Mouse (Mus musculus) C2C12 (cell line): ENCODE measurements around the gene 1700017N19Rik. TPM values are rescaled to one million over a fixed set of nuclear protein-coding genes. Genes with fewer than 3 reads are reported as not detected.
"Not testable (repeated sequence)": the region's sequence is repeated elsewhere in the genome, so short reads cannot be mapped to it uniquely, and the experiment has no call there.

Experiments
- H3K27me3 ChIP-seq: one replicate; pipeline ENCODE4 v1.6.1; 2011; ENCODE audit not compliant: control insufficient read depth, insufficient read depth, insufficient read length
- H3K36me3 ChIP-seq: one replicate; pipeline ENCODE4 v1.6.1; 2011; ENCODE audit not compliant: control insufficient read depth, insufficient read depth
- H3K4me3 ChIP-seq: one replicate; pipeline ENCODE4 v1.5.1; 2011; ENCODE audit warnings: mild to moderate bottlenecking, control low read depth; ENCODE audit not compliant: poor library complexity, insufficient read depth, severe bottlenecking
- H3K79me2 ChIP-seq: one replicate; pipeline ENCODE4 v1.6.1; 2011; ENCODE audit not compliant: control insufficient read depth, insufficient read depth
- H3K79me3 ChIP-seq: one replicate; pipeline ENCODE4 v1.6.1; 2011; ENCODE audit warnings: low read depth, control low read depth
- H3ac ChIP-seq: one replicate; pipeline ENCODE3; 2011; ENCODE audit warnings: low read depth; ENCODE audit not compliant: control insufficient read depth, insufficient read length
- CEBPB ChIP-seq: IDR thresholded peaks from one replicate; pipeline ENCODE4 v1.6.1; 2011; ENCODE audit warnings: low read depth, mild to moderate bottlenecking, control low read depth, moderate library complexity
- CTCF ChIP-seq: IDR thresholded peaks from one replicate; pipeline ENCODE4 v1.5.1; 2011; ENCODE audit not compliant: control insufficient read depth, insufficient read depth, insufficient read length
- FOSL1 ChIP-seq: IDR thresholded peaks from one replicate; pipeline ENCODE4 v1.8.0; 2011; ENCODE audit warnings: mild to moderate bottlenecking, low read length; ENCODE audit not compliant: poor library complexity, insufficient read depth, severe bottlenecking
- MAX ChIP-seq: IDR thresholded peaks from one replicate; pipeline ENCODE4 v1.6.1; 2011; ENCODE audit warnings: mild to moderate bottlenecking, control low read depth
- MYOD1 ChIP-seq: IDR thresholded peaks from one replicate; pipeline ENCODE4 v1.6.1; 2011; ENCODE audit warnings: low read depth; ENCODE audit not compliant: control insufficient read depth, insufficient read length
- MYOG ChIP-seq: IDR thresholded peaks from one replicate; pipeline ENCODE4 v1.6.1; 2011; ENCODE audit not compliant: control insufficient read depth, insufficient read length; ENCODE audit errors: extremely low read depth
- USF1 ChIP-seq: IDR thresholded peaks from one replicate; pipeline ENCODE4 v1.6.1; 2011; ENCODE audit warnings: low read depth, mild to moderate bottlenecking, control low read depth, moderate library complexity
- long read RNA-seq, 2 experiments: library from polyadenylated mRNA; unstranded; transcript quantifications; one replicate each; pipeline ENCODE4 v2.0.0; 2019 to 2020
- polyA plus RNA-seq: library from polyadenylated mRNA; unstranded; fragments of >200 nt; fragmentation: generic; extraction: Trizol; gene quantifications from one replicate; pipeline ENCODE4 v1.2.1, GENCODE M21; 2012; ENCODE audit warnings: missing spikeins

Gene 1700017N19Rik
- polyA plus RNA-seq: not detected
- long read RNA-seq, experiment 1: 0 reads
- long read RNA-seq, experiment 2: 0 reads

DNA sequence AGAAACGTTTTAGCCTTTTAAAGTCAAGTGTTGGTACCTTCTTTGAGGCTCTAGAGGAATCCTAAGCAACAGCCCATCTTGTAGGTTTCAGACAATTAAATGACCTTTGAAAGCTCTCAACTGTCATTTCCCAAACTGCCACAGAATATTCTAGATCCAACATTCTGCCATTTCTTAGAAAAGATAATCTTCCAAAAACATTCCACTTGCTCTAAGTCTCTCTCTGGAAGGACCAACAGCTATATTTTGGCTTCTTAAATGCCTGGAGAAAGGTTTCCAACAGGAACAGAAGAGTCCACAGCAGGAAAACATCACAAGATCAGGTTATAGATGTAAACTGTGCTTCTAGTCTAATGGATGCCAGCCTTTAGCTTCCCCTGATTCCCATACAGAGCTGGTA is at the start of gene 1700017N19Rik, which contains the start of gene 4930430F08Rik:
TSS of gene 1700017N19Rik (plus strand) at position 162 of the 400 bp plus-strand sequence.
TSS of gene 4930430F08Rik (minus strand) at position 101 of the 400 bp plus-strand sequence.
- Histone ChIP-seq H3K36me3 (no peaks in the 10 kb centered on the region), H3K27me3 (no peaks in the 10 kb centered on the region), H3K79me3 (peaks cover 2% of the 10 kb centered on the region), H3K79me2 (no peaks in the 10 kb centered on the region), H3ac (no peak within 1 kb of the TSS), H3K4me3 (peak within 1 kb of the TSS; percentile 60)
- TF ChIP-seq MYOG: no peak
- no peak for TF ChIP-seq USF1
- no peak for TF ChIP-seq MYOD1
- TF ChIP-seq CEBPB: no peak
- TF ChIP-seq MAX: no peak
- TF ChIP-seq FOSL1: no peak
- no peak for TF ChIP-seq CTCF

DNA sequence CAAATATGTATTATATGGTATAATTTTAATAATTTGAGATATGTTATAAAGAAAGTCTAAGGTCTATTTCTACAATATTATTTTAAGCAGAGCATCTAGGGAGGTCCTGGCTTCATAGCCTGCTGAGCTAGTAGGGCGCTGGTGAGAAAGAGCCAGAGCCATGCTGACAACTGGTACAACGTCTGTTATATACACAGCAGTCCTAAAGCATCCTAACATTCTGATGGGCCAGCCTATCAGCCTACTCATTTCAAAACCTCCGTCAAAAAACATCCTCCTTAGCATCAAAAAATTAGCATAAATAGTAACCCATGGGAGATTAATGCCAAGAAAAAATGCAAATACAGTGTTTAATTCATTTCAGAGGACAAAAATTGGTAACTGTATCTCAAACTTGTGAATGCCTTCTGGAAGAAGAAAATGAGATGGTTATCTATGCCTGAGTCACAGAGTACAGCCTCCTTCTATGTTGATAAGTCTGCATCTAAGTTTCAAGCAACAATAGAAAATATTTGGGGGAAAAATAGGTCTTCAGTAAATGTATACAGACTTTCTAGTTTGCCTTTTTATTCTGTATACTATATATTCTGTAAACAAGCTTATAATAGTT is 33.6 kb upstream of the 1700017N19Rik start:
- no peaks in the 10 kb centered on the region for H3K79me2 ChIP-seq
- TF ChIP-seq MYOG (no peak), USF1 (no peak), FOSL1 (no peak), MAX (no peak), CEBPB (no peak), MYOD1 (no peak), CTCF (no peak)
- no peak overlapping the region for H3ac ChIP-seq
- H3K79me3 ChIP-seq: no peaks in the 10 kb centered on the region
- H3K36me3 ChIP-seq: peaks cover 29% of the 10 kb centered on the region
- no peak overlapping the region for H3K4me3 ChIP-seq
- no peaks in the 10 kb centered on the region for H3K27me3 ChIP-seq

DNA sequence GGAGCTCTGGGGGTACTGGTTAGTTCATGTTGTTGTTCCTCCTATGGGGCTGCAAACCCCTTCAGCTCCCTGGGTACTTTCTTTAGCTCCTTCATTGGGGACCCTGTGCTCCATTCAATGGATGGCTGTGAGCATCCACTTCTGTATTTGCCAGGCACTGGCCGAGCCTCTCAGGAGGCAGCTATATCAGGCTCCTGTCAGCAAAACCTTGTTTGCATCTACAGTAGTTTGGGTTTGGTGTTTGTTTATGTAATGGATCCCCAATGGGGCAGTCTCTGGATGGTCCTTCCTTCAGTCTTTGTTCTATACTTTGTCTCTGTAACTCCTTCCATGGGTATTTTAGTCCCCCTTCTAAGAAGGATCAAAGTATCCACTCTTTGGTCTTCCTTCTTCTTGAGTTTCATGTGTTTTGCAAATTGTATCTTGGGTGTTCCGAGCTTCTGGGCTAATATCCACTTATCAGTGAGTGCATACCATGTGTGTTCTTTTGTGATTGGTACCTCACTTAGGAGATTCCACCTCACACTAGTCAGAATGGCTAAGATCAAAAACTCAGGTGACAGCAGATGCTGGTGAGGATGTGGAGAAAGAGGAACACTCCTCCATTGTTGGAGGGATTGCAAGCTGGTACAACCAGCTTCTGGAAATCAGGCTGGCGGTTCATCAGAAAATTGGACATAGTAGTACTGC is 29.9 kb upstream of the 1700017N19Rik start:
- not testable (repeated sequence) for H3K27me3 ChIP-seq, H3K4me3 ChIP-seq, H3K79me2 ChIP-seq, H3ac ChIP-seq, H3K79me3 ChIP-seq
- peaks cover 32% of the 10 kb centered on the region for H3K36me3 ChIP-seq

DNA sequence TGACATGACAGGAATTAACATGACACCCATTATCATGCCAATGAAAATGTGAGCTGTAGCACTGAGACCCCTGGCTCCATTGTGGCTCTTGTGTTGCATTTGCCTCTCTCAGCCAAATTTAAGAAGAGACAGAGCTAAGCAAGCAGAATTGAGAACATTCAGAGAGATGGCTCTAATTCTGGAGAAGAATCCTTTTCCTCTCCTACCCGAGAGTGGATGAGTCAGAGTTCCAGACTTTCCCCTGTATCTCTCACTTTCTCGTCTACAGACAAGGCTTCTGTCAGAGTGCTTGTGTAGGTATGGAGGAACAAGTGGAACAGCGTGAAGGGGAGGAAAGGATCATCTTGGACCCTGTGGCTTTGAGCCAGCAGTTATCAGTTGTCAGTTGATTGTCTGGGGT is 26.2 kb upstream of the 1700017N19Rik start:
- Histone ChIP-seq H3K79me3 (no peaks in the 10 kb centered on the region), H3K36me3 (peaks cover 34% of the 10 kb centered on the region), H3ac (no peak overlapping the region), H3K27me3 (no peaks in the 10 kb centered on the region), H3K4me3 (no peak overlapping the region), H3K79me2 (no peaks in the 10 kb centered on the region)
- TF ChIP-seq CEBPB (no peak), FOSL1 (no peak), USF1 (no peak), MAX (no peak), CTCF (no peak), MYOG (no peak), MYOD1 (no peak)

DNA sequence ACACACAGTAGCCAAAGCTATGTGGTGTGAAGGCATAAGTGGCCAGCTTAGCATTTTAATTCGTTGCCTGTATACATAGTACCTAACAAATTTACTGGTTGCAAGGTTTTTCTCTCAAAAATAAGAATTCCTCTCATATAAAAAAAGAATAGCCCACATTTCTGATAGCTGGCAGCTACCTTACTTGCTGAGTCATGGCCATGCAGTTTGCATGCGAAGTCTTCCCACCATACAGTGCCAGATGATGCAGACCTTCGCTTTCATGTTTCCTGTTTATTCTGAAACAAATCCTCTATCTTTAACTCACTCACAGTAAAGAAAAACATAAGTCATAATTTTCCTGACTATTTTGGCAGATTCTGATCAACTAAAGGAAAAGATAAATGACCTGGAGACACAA is 18.6 kb upstream of the 1700017N19Rik start:
- peaks cover 68% of the 10 kb centered on the region for H3K36me3 ChIP-seq
- H3K79me3 ChIP-seq: no peaks in the 10 kb centered on the region
- no peak overlapping the region for H3K4me3 ChIP-seq
- no peaks in the 10 kb centered on the region for H3K27me3 ChIP-seq
- no peak for TF ChIP-seq MYOD1
- no peak for TF ChIP-seq MYOG
- no peak for TF ChIP-seq USF1
- no peak for TF ChIP-seq CTCF
- no peak for TF ChIP-seq FOSL1
- TF ChIP-seq CEBPB: no peak
- TF ChIP-seq MAX: no peak
- H3K79me2 ChIP-seq: no peaks in the 10 kb centered on the region
- H3ac ChIP-seq: no peak overlapping the region

DNA sequence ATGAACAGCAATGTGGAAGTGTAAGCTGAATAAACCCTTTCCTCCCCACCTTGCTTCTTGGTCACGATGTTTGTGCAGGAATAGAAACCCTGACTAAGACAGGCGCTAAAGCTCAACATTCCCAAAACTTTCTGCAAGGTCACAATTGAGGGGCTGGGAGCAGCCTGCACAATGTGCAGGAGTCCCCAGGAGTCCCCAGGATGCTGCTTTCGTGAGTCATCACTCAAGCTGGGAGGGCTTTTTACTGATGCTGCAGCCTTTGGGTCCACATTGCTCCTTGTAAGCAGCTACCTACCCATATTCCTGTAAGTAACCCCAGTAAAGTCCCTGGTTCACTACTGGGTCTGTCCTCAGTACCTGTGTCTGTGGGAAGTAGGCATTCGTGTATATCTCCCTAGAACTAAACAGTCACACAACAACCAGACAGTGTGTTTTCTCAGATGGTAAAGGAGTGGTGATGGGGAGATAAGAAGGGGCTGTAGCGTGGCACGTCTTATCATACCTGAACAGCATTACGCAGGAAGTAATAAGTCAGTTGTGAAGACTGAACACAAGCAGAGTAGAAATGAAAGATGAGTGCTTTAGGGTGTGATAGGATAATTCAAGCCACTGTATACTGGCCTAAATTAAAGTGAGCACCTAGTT is 15.7 kb upstream of the 1700017N19Rik start:
- H3ac ChIP-seq: no peak overlapping the region
- H3K79me2 ChIP-seq: no peaks in the 10 kb centered on the region
- no peak overlapping the region for H3K4me3 ChIP-seq
- H3K36me3 ChIP-seq: peaks cover 72% of the 10 kb centered on the region
- no peak for TF ChIP-seq FOSL1
- TF ChIP-seq MYOD1: no peak
- TF ChIP-seq USF1: no peak
- TF ChIP-seq MAX: no peak
- TF ChIP-seq MYOG: no peak
- TF ChIP-seq CEBPB: no peak
- no peak for TF ChIP-seq CTCF
- H3K79me3 ChIP-seq: no peaks in the 10 kb centered on the region
- H3K27me3 ChIP-seq: no peaks in the 10 kb centered on the region
